Mouse (Mus musculus): Measurements from ENCODE around the gene Nubp2. TPM values are rescaled to one million over a fixed set of nuclear protein-coding genes. Genes with fewer than 3 reads are reported as not detected.

Gene Nubp2
- total RNA-seq, 1 experiment from 2014 or later, result 39.5 TPM

- DNase-seq, result peak; percentile 57
These were observed 8.2 kb upstream of the Nubp2 start for GRCm38 (mm10) chr17:24894061-24894994.

DNA sequence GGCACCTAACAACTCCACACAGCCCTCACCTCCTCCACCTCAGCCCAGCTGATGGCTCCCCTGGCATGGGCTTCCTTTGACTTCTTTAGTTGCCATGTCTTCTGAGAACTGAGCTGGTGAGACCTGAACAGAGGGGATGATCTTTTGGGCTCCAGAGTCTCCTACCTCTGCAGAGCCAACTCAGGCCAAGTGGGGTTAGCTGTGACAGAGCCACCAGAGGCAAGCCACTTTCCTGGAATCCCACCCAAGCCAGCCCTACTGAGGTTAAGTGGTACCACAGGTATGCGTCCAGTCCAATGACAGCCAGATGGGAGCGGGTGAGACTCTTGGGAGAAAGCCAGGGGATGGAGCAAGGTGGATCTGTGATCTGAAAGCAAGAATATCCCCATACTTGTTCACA is 7.1 kb upstream of the Nubp2 start:
- DNase-seq, result no peak

DNA sequence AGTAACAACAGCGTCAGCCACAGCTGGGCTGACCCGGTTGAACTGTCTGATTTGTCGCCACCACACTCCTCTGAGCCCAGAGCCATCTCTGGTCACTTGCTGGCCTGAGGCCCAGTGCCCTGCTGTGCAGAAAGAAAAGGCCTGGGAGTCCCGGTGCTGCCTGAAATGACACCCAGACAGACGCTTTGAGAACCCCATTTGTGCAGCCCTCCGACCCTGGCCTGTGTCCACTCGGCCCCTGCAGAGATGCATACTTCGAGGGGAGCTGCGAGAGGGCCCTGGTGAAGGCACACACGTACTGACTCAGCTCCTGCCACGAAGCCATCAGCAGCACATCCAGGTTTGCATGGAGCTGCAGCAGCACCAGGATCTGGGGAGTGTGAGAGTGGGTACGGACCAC is 6.6 kb upstream of the Nubp2 start:
- DNase-seq, result no peak

GRCm38 (mm10) chr17:24891321-24891720 is 5.2 kb upstream of the Nubp2 start:
- peak; percentile 15 for DNase-seq

GRCm38 (mm10) chr17:24890151-24891092 is 4.3 kb upstream of the Nubp2 start:
- DNase-seq, result peak; percentile 27

GRCm38 (mm10) chr17:24888862-24889261 is 2.7 kb upstream of the Nubp2 start:
- no peak for DNase-seq

- peak; percentile 26 for DNase-seq
These were observed 1.3 kb upstream of the Nubp2 start for GRCm38 (mm10) chr17:24887291-24888080.

GRCm38 (mm10) chr17:24886932-24887271 is 753 bp upstream of the Nubp2 start:
- DNase-seq, result no peak

- DNase-seq, result no peak
These were observed 604 bp downstream of the Nubp2 start for GRCm38 (mm10) chr17:24885356-24886133.

GRCm38 (mm10) chr17:24884391-24884790 is 1.8 kb downstream of the Nubp2 start:
- DNase-seq, result no peak

DNA sequence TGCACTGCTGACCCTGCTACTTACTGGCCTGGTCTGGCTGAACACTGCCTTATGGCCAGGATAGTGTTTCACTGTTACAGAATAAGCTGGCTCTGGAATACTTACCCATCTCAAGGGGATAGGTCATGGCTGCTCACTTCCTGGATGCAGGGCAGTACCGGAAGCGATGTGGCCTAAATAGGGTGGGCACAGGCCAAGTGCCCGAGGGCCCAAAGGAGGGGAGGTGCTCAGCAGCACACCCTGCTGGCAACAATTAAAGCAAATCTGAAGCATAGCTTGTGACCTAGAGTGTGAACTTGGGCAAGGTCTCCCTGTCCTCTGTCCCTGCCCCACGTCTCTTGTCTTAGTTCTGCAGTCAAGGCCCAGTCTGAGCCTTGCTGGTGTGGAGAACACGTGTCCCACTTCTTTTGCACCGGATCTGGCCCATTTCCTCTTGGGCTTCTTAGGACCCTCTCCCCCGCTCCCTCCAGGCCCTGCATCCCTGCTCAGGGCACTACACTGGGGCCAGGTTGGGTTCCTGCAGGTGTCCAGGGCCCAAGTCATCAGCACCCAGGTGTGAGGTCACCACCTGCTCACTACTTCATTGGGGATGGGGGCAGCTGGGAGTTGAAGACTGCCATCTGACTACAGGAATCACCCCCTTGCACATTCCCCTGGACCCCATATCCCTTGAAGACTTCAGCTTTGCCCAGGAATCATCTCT is 4.3 kb downstream of the Nubp2 start:
- DNase-seq, result peak; percentile 70

- DNase-seq, result peak; percentile 61
These were observed 7.6 kb downstream of the Nubp2 start for GRCm38 (mm10) chr17:24878531-24878930.

GRCm38 (mm10) chr17:24878117-24878397 is 8.1 kb downstream of the Nubp2 start:
- DNase-seq, result peak; percentile 78

DNA sequence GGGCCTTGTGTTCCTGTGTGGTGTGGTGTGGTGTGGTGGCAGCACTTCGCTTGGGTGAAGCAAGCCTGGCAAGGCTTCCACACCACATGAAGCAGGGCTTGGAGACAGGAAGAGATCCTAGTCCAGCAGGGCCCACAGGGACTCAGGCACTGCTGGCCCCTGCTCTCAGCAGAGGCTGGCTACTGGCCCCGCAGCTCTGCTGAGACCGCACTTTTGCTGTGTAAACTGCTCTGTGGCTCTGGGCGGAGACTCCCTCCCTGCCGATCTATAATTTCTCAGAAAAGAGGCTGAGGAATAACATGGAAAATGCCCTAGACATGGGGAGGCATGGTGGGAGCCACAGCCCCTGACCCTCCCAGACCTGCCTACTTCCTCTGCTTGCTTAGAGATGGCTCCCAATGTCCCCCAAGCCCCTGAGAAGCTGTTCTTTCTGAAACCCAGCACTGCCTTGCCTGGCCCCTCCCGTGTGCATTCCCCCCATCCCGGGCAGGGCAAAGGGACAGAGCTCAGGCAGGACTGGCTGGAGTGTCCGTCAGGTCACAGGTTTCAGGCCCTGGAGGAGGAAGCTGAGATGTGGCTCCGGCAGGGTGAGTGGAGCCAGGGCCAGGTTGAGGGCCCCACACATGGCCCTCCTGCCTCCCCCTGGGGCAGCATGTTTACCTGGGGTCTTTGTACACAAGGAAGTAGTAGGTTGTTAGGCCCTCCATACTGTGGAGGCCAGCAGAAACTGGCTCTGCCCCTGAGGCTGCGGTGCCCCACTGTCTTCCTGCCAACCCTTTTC is 8.6 kb downstream of the Nubp2 start:
- peak; percentile 57 for DNase-seq

DNA sequence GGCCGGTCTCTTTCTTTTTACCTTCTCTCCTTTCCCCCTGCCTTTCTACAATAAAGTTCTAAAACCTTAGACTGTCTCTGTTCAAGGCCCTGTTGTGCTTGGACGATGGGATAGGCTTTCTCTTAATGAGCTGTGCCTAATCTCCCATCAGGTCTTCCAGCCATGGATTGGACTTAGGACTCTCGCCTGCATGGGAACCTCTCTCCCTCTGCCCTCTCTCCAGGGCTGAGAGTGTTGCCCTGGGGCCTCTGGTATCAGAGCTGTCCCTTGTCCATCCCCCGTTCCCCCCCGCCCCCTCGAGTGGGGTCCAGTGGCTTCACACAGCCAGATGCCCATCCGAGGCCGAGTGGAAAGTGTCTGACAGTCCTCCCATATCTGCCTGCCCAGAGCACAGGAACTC is 11.2 kb downstream of the Nubp2 start:
- DNase-seq, result no peak

- no peak for DNase-seq
These were observed 11.8 kb downstream of the Nubp2 start for GRCm38 (mm10) chr17:24874405-24874745.

GRCm38 (mm10) chr17:24873695-24874404 is 12.3 kb downstream of the Nubp2 start:
- no peak for DNase-seq

GRCm38 (mm10) chr17:24867914-24868313 is 18.2 kb downstream of the Nubp2 start:
- no peak for DNase-seq

- no peak for DNase-seq
These were observed 20.4 kb downstream of the Nubp2 start, which contains the start of gene Igfals for GRCm38 (mm10) chr17:24865776-24866175. Gene Igfals, plus strand, starts transcription at chr17:24865997.
